Mouse (Mus musculus) cerebellum, adult 8-10 months (tissue): ENCODE measurements around the gene Mindy2.
"Not testable (repeated sequence)": the region's sequence is repeated elsewhere in the genome, so short reads cannot be mapped to it uniquely, and the experiment has no call there.

ENCODE experiments used
- DNase-seq: peaks from one replicate; pipeline ENCODE4 v3.0.0; 2022

Gene Mindy2

DNA sequence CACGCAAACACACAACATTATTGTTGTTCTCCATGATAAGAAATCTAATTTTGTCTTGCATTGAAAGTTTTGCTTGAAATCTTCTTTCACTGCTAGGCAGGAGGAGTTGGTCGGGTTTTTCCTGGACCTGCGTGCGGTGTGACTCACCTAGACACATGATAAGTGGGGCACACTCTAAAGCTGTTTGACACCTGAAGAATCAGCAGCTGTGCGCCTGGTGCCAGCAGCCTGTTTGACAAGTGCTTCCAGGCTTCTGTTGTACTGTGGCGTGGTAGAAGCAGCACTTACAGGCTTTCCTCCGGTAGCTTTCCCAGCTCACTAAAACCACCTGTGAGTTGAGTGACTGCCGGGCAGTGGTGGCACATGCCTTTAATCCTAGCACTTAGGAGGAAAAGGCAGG, 86.6 kb downstream of the Mindy2 start:
- DNase-seq, result no peak

DNA sequence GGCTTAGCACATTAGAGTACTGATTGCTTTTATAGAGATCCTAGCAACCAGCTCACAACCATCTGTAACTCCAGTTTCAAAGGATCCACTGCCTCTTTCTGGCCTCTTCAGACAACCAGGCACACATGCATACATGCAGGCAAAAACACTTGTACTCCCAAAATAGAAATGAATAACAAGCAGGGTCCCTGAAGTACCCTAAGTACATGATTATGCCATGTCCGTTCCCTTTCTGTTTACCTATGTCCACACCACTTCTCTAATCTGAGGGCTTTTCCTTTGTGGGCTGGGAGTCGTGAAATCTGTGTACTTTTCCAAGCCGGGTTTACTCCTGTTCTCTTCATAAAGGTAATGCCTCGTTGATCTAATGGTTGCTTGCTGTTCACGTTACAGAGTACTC, 89.3 kb downstream of the Mindy2 start:
- no peak for DNase-seq

DNA sequence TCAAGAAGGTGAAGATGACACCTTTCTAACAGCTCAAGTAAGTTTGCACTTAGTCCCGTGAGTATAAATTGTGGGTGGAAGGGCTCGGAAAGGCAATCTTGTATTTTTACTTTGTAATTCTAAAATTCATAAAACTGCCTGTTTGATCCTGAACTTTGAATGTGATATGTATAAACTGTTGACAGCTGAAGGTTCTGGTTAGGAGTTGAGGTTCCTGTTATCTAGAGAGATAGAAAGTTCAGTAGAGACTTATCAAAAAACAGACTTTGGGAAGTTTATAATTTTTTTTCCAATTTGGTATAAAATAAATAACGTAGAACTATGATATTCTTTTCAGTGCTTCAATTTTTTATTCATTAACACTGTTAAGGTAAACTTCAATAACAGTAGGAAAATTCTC, 94.1 kb downstream of the Mindy2 start:
- DNase-seq, result no peak

DNA sequence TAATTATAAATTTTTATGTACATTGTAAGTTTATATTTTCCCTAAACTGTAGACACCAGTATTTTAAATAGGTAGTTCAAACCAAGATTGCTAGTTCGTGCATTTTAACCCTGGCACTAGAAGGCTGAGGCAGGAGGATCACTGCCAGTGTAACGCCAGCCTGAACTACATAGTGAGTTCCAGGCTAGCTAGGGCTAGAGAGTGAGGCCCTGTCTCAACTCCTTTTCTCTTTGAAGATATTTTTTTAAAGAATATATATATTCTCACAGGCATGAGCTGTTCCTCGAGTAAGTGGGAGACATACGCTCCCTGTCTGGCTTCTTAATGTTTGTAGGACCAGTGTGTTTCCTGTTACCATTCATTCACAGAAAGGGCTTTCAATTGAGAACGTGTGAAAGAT, 100.2 kb downstream of the Mindy2 start:
- DNase-seq, result no peak

DNA sequence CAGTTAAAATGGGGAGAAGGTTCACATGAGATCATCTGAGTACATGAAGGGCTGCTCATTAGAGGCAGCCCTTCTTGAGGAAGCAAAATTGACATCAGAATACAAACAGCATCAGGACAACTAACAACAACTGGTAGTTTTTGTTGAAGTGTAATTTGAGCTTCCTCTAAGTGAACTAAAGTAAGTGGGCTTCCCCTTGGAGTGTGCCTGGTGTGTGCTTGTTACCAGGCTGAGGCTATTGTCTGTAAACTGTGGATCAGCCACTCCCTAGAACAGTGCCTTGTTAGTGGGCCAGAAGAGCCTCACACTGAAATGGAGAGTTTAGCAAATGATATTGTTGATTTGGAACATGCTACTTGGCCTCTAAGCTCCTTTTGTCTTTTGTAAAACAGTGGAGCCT, 101.5 kb downstream of the Mindy2 start:
- DNase-seq, result no peak

DNA sequence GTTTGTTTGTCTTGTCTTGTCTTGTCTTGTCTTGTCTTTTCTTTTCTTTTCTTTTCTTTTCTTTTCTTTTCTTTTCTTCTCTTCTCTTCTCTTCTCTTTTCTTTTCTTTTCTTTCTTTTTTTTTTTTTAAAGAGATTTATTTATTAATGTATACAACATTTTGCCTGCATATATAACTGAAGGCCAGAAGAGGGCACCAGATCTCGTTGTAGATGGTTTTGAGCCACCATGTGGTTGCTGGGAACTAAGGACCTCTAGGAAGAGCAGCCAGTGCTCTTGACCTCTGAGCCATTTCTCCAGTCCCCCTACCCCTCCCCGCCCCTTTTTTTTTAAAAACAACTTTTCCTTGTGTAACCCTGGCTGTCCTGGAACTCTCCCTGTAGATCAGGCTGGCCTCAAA, 104.7 kb downstream of the Mindy2 start:
- not testable (repeated sequence) for DNase-seq

DNA sequence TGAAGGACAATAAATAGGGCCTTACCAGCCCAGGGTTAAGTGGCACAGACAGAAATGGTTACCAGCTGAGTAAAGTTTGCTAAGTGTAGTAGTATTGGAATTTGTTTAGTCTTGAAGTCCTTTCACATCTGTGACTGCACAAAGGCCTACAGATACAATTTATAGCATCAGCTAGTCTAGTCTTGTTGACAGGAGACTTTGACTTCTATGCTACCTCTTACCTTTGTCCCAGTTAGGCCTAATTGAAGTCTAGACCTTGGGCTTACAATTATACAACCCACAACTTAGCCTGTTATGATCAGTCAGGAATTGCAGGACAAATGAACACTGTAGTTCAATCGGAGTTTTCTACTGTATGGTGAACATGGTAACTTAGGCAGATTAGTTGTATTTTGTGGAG, 105.5 kb downstream of the Mindy2 start:
- no peak for DNase-seq
